Mouse (Mus musculus) embryonic facial prominence, embryonic 15.5 days (tissue): ENCODE measurements around the gene Tbcb. TPM values are rescaled to one million over a fixed set of nuclear protein-coding genes. Genes with fewer than 3 reads are reported as not detected.
"Not testable (repeated sequence)": the region's sequence is repeated elsewhere in the genome, so short reads cannot be mapped to it uniquely, and the experiment has no call there.

Experiments
- ATAC-seq: fragments of 200-750 bp; cut with Nextera tagmentation; 2 replicates; pipeline ENCODE4 v1.8.0; 2017; ENCODE audit warnings: low read depth, moderate TSS enrichment; ENCODE audit not compliant: insufficient number of reproducible peaks, low FRiP score, low TSS enrichment
- H3K27ac ChIP-seq: fragments of 300-500 bp; sonication (generic); replicated peaks from 2 replicates; pipeline ENCODE4 v1.5.1; 2015; ENCODE audit warnings: mild to moderate bottlenecking, inconsistent platforms
- H3K27me3 ChIP-seq: fragments of 300-500 bp; sonication (generic); 2 replicates; pipeline ENCODE4 v1.6.1; 2015; ENCODE audit warnings: inconsistent platforms
- H3K36me3 ChIP-seq: fragments of 300-500 bp; sonication (generic); 2 replicates; pipeline ENCODE4 v1.6.1; 2015; ENCODE audit warnings: mild to moderate bottlenecking, inconsistent platforms
- H3K4me1 ChIP-seq: fragments of 300-500 bp; sonication (generic); 2 replicates; pipeline ENCODE4 v1.6.1; 2015; ENCODE audit warnings: inconsistent platforms
- H3K4me2 ChIP-seq: fragments of 300-500 bp; sonication (generic); replicated peaks from 2 replicates; pipeline ENCODE4 v1.6.1; 2015; ENCODE audit warnings: mild to moderate bottlenecking, inconsistent platforms
- H3K4me3 ChIP-seq: fragments of 300-500 bp; sonication (generic); replicated peaks from 2 replicates; pipeline ENCODE4 v1.5.1; 2015; ENCODE audit warnings: mild to moderate bottlenecking, inconsistent platforms
- H3K9ac ChIP-seq: fragments of 300-500 bp; sonication (generic); 2 replicates; pipeline ENCODE4 v1.6.1; 2015; ENCODE audit warnings: inconsistent platforms
- H3K9me3 ChIP-seq: fragments of 300-500 bp; sonication (generic); replicated peaks from 2 replicates; pipeline ENCODE4 v1.6.1; 2016; ENCODE audit warnings: inconsistent platforms
- WGBS: fragments of 180-500 bp; shearing (Covaris S2); methylation state at CpG from one replicate; pipeline ENCODE4 v1.1.7; 2015; 5-methylcytosine and 5-hydroxymethylcytosine counted together
- polyA plus RNA-seq: library from polyadenylated mRNA; unstranded; fragments of >200 nt; fragmentation: Nextera tagmentation; extraction: Ambion mirVana; gene quantifications from 2 replicates; pipeline ENCODE4 v1.2.1, GENCODE M21; 2015

Tbcb gene
- polyA plus RNA-seq, 1 experiment from 2014 or later: 177 TPM

DNA sequence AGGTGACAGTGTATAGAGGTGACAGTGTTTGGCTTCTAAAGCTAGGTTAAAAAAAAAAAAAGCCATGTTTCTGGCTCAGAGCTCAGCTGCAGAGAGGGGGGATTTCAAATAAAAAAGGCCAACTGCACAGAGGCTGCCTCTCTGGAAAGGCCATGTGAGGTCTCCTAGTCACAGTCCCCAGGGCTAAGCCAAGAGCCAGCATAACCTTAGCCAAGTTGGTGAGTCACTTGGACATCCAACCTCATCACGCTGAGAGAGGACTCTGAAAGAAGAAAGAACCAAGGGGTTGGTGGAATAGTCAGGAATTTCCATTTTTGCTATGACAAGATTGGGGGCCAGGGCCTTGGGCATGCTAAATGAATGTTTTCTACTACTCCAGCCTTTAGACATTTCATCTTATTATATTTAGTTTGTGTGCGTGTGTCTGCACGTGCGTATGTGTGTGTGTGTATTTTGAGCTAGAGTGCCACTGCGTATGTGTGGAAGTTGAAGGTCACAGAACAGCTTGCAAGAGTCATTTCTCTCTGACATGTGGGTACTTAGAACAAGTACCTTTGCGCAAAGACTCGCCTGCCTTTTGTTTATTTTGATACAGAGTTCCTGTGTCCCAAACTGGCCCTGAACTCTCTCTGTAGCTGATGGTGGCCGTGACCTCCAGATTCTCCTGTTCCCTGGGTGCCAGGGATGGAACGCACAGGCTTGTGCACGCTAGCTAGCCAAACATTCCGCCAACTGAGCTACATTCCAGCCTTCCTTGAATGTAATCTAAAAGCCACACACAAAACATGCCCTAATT lies 29.0 kb downstream of the Tbcb start:
- ATAC-seq: no peak
- 69% methylated on average over 11 of the region's 11 CpGs for WGBS
- Histone ChIP-seq H3K4me1 (peaks cover 4% of the 10 kb centered on the region; the same call in 1 of the 2 replicates), H3K4me2 (no peak overlapping the region), H3K9ac (no peak overlapping the region), H3K27ac (no peak overlapping the region), H3K36me3 (no peaks in the 10 kb centered on the region), H3K9me3 (no peaks in the 10 kb centered on the region), H3K4me3 (no peak overlapping the region), H3K27me3 (no peaks in the 10 kb centered on the region)

DNA sequence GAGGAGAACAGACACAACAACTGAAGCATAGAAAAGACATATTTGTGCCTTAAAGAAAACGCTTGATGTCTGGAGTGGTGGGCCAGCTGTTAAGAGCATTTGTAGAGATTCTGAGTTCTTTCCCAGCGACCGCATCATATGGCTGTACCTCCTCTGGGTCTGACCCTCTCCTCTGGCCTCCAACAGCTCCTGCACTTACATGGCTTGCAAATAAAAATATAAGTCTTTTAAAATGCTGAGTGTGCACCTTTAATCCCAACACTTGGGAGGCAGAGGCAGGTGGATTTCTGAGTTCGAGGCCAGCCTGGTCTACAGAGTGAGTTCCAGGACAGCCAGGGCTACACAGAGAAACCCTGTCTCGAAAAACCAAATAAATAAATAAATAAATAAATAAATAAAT lies 31.4 kb downstream of the Tbcb start:
- H3K27me3 ChIP-seq, H3K4me1 ChIP-seq, H3K36me3 ChIP-seq, H3K4me3 ChIP-seq, H3K9ac ChIP-seq, ATAC-seq, H3K27ac ChIP-seq, H3K9me3 ChIP-seq, H3K4me2 ChIP-seq: not testable (repeated sequence)
- WGBS: 82% methylated on average over 5 of the region's 5 CpGs

DNA sequence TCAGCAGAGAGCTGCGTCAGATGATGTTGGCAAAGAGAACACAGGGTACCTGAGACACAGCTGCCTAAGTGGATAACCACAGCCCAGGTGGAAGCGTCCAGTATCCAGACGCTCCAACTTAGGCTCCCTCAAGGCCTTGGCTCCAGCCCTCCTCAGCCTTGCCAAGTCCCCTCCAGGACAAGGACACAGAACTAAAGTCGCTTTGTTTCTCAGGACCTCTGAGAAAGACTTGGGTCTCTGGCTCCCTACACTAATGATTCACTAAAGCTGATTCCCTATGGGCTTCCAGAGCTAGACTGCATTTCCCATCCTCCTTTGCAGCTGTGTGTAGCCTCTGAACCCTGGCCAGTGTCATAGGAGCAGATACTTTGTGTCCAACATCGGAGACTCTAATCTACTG lies 31.9 kb downstream of the Tbcb start:
- H3K4me2 ChIP-seq: no peak overlapping the region
- H3K27ac ChIP-seq: no peak overlapping the region
- no peak overlapping the region for H3K4me3 ChIP-seq
- 74% methylated on average over 5 of the region's 5 CpGs for WGBS
- no peaks in the 10 kb centered on the region for H3K36me3 ChIP-seq
- no peak for ATAC-seq
- no peaks in the 10 kb centered on the region for H3K9me3 ChIP-seq
- peaks cover 7% of the 10 kb centered on the region for H3K4me1 ChIP-seq
- H3K27me3 ChIP-seq: no peaks in the 10 kb centered on the region
- H3K9ac ChIP-seq: no peak overlapping the region

DNA sequence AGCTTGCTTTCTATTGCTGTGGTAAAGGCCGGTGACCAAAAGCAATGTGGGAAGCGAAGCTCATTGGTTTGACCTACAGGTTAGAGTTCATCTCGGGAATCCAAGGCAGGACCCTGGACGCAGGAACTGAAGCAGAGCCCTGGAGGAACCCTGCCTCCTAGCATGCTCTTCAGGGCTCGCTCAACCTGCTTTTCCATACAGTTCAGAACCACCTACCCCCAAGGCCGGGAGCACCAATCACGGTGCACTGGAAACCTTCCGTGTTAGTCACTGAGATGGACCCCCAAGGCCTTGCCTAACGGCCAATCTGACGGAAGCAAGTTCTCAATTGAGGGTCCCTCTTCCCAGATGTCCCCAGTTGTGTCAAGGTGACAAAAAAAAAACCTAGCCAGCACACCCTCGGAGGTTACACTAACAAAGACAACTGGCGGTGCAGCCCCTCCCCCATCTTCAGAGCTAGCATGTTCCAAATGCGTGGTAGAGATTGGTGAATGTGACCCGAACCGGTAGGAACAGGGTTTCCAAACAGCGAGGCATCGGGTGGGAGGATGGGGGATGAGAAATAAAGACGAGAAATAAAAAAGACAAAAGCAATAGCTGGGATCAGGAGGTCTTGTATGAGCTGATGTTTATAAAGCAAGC lies 32.5 kb downstream of the Tbcb start:
- Histone ChIP-seq H3K4me3 (no peak overlapping the region), H3K4me2 (no peak overlapping the region), H3K27me3 (no peaks in the 10 kb centered on the region), H3K9me3 (no peaks in the 10 kb centered on the region), H3K36me3 (no peaks in the 10 kb centered on the region), H3K4me1 (peaks cover 10% of the 10 kb centered on the region), H3K27ac (no peak overlapping the region), H3K9ac (no peak overlapping the region)
- ATAC-seq: no peak
- 73% methylated on average over 18 of the region's 18 CpGs for WGBS

GRCm38 (mm10) chr7:30198481-30198971 lies 33.5 kb downstream of the Tbcb start, which contains the start of gene Capns1:
Gene Capns1, minus strand, starts transcription at chr7:30198811.
- Histone ChIP-seq H3K4me1 (peaks cover 11% of the 10 kb centered on the region), H3K9ac (no peak within 1 kb of the TSS), H3K9me3 (no peaks in the 10 kb centered on the region), H3K4me2 (peak within 1 kb of the TSS; percentile 36), H3K27me3 (no peaks in the 10 kb centered on the region), H3K27ac (peak within 1 kb of the TSS; percentile 48; the same call in 1 of the 2 replicates), H3K4me3 (peak within 1 kb of the TSS; percentile 19; the same call in 1 of the 2 replicates), H3K36me3 (no peaks in the 10 kb centered on the region)
- no peak for ATAC-seq
- 5% methylated on average over 8 of the region's 8 CpGs for WGBS

- H3K27ac ChIP-seq: peak overlapping the region; percentile 14; the same call in 1 of the 2 replicates
- no peak overlapping the region for H3K4me3 ChIP-seq
- 57% methylated on average over 5 of the region's 5 CpGs for WGBS
- no peak overlapping the region for H3K9ac ChIP-seq
- H3K27me3 ChIP-seq: no peaks in the 10 kb centered on the region
- H3K4me2 ChIP-seq: no peak overlapping the region
- H3K36me3 ChIP-seq: no peaks in the 10 kb centered on the region
- peaks cover 20% of the 10 kb centered on the region for H3K4me1 ChIP-seq
- ATAC-seq: no peak
- H3K9me3 ChIP-seq: no peaks in the 10 kb centered on the region
Observed at GRCm38 (mm10) chr7:30197592-30198129, 34.4 kb downstream of the Tbcb start.

- Histone ChIP-seq H3K27ac (no peak overlapping the region), H3K36me3 (peaks cover 14% of the 10 kb centered on the region), H3K9ac (no peak overlapping the region), H3K27me3 (no peaks in the 10 kb centered on the region), H3K4me1 (peaks cover 24% of the 10 kb centered on the region), H3K4me3 (no peak overlapping the region), H3K4me2 (no peak overlapping the region), H3K9me3 (no peaks in the 10 kb centered on the region)
- WGBS: 64% methylated on average over 6 of the region's 6 CpGs
- no peak for ATAC-seq
Observed at GRCm38 (mm10) chr7:30196171-30196570, 35.9 kb downstream of the Tbcb start.

DNA sequence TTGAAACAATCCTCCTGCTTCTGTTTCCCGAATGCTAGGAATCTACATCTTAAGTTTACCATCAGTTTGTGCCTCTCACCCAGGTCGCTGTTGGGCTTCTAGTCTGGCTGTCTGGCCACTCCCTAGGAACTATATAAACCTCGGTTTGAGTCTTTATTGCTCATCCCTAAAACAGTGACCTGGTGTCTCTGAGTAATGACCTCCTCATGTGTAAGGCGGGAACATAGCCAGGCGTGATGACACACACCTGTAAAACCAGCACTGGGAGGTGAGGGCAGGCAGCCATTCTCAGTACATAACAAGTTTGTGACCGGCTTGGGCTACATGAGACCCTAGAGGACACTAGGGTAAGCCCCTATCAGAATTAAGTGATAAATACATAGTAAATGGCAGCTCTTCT lies 36.6 kb downstream of the Tbcb start:
- 67% methylated on average over 6 of the region's 6 CpGs for WGBS

DNA sequence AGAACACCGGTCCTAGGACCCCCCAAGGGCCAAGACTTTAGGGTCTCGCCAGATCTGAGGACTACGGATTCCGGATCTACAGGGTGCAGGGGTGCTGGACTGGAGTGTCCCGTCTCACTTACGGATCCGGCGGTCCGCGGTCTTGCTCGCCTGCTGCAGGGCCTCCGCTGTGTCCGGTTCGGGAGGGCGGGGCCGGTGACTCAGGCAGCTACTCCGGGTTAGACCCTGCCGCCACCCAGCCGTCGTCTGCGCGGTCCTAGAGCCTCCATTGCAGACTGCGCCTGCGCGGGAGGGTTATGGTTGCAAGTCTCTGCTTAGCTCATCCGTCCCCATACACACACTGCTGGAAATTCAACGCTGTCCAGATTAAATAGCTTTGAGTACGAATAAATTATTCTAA lies 37.2 kb downstream of the Tbcb start:
- peak; percentile 89 for ATAC-seq
- Histone ChIP-seq H3K4me2 (peak overlapping the region; percentile 67), H3K9me3 (no peaks in the 10 kb centered on the region), H3K27ac (peak overlapping the region; percentile 93), H3K4me1 (peaks cover 24% of the 10 kb centered on the region), H3K9ac (peak overlapping the region; percentile 73), H3K36me3 (peaks cover 27% of the 10 kb centered on the region), H3K27me3 (no peaks in the 10 kb centered on the region), H3K4me3 (peak overlapping the region; percentile 76)
- WGBS: under 1% methylated on average over 28 of the region's 28 CpGs

More for the DNA sequence above, 36.6 kb downstream of the Tbcb start:
- Histone ChIP-seq H3K4me3 (no peak overlapping the region), H3K27me3 (no peaks in the 10 kb centered on the region), H3K4me2 (peak overlapping the region; percentile 67; the same call in 1 of the 2 replicates), H3K4me1 (peaks cover 24% of the 10 kb centered on the region), H3K27ac (0 out of 2 replicates have a peak overlapping the region, but pooled peaks have one; percentile 18), H3K9ac (no peak overlapping the region), H3K9me3 (no peaks in the 10 kb centered on the region), H3K36me3 (peaks cover 21% of the 10 kb centered on the region)
- ATAC-seq: no peak

DNA sequence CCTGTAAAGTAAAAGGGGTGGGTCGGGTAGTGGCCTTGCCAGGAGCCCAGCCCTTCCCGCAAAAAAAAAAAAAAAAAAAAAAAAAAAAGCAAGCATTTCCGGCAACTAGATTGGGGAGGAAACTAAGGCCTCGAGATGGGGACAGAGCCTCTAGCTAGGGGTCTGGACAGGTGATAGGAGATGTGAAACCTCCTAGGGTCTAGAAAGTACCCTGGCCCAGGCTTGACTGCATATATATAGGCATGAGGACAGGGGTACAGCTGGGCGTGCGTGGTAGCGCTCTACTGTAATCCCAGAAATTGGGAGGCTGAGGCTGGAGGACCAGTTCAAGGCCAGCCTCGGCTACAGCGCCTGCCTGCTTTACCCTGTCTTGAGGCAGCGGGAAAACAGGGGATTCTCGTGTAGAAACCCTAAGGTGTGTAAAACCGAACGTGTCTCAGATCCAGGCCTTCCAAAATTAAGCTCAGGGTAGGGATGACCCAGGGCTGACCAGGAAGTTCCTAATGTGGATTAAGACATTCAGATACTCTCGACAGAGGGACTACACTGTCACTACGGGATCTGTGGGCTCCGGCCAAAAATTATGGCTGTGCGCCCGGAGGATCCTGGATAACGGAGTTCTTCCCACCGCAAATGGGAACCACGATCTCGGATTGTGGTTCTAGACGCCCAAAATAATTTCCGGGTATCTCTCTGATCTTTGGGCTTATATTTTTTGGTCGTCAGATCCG lies 37.8 kb downstream of the Tbcb start:
- peak; percentile 31 for ATAC-seq
- Histone ChIP-seq H3K27me3 (no peaks in the 10 kb centered on the region), H3K4me3 (peak overlapping the region; percentile 76), H3K4me1 (peaks cover 24% of the 10 kb centered on the region), H3K9ac (peak overlapping the region; percentile 73), H3K4me2 (peak overlapping the region; percentile 67), H3K36me3 (peaks cover 31% of the 10 kb centered on the region), H3K27ac (peak overlapping the region; percentile 93), H3K9me3 (no peaks in the 10 kb centered on the region)
- under 1% methylated on average over 26 of the region's 26 CpGs for WGBS
